Mouse (Mus musculus): ENCODE data around the gene Telo2. TPM values are rescaled to one million over a fixed set of nuclear protein-coding genes. Genes with fewer than 3 reads are reported as not detected.

Gene Telo2
- polyA plus RNA-seq (2012; rRNA removed) = 7.3 and 8.9 TPM in 2 replicates

GRCm38 (mm10) chr17:25115664-25116432 is at the start of gene Telo2:
Gene Telo2 (minus strand): TSS chr17:25115967.
- TF ChIP-seq POLR2A (IDR thresholded peaks at IDR 0.05; ENCODE audit: low read depth, low read length) (peak; percentile 47), CTCF (IDR thresholded peaks at IDR 0.05; ENCODE audit: extremely low read depth, insufficient read length, insufficient replicate concordance, low read depth, low read length) (peak; percentile 4; the same call in 1 of the 2 replicates)
- WGBS = 3% methylated on average over 40 of the region's 40 CpGs
- Histone ChIP-seq H3K27ac (ENCODE audit: insufficient read depth, low read depth, low read length) (peak within 1 kb of the TSS; percentile 81), H3K4me1 (ENCODE audit: control insufficient read depth, insufficient read depth, insufficient read length, low read length) (peaks cover 8% of the 10 kb centered on the region; the same call in 1 of the 2 replicates), H3K4me3 (ENCODE audit: low read depth, low read length) (peak within 1 kb of the TSS; percentile 70), H3K27me3 (ENCODE audit: control insufficient read depth, insufficient read depth, low read length) (no peaks in the 10 kb centered on the region), H3K36me3 (ENCODE audit: control insufficient read depth, insufficient read depth, low read length) (peaks cover 2% of the 10 kb centered on the region; the same call in 1 of the 2 replicates)

GRCm38 (mm10) chr17:25164770-25165169 is 49.0 kb upstream of the Telo2 start:
- WGBS = 88% methylated on average over 3 of the region's 3 CpGs
- Histone ChIP-seq H3K4me1 (ENCODE audit: control insufficient read depth, insufficient read depth, insufficient read length, low read length) (peaks cover 5% of the 10 kb centered on the region), H3K27me3 (ENCODE audit: control insufficient read depth, insufficient read depth, low read length) (no peaks in the 10 kb centered on the region)

GRCm38 (mm10) chr17:25163387-25163786 is 47.6 kb upstream of the Telo2 start:
- Histone ChIP-seq H3K4me3 (ENCODE audit: low read depth, low read length) (no peak overlapping the region), H3K27ac (ENCODE audit: insufficient read depth, low read depth, low read length) (no peak overlapping the region), H3K36me3 (ENCODE audit: control insufficient read depth, insufficient read depth, low read length) (peaks cover 12% of the 10 kb centered on the region), H3K27me3 (ENCODE audit: control insufficient read depth, insufficient read depth, low read length) (no peaks in the 10 kb centered on the region), H3K4me1 (ENCODE audit: control insufficient read depth, insufficient read depth, insufficient read length, low read length) (peaks cover 5% of the 10 kb centered on the region)
- TF ChIP-seq POLR2A (IDR thresholded peaks at IDR 0.05; ENCODE audit: low read depth, low read length) (no peak), CTCF (IDR thresholded peaks at IDR 0.05; ENCODE audit: extremely low read depth, insufficient read length, insufficient replicate concordance, low read depth, low read length) (no peak)
- WGBS = 60% methylated on average over 7 of the region's 7 CpGs

More at GRCm38 (mm10) chr17:25164770-25165169, 49.0 kb upstream of the Telo2 start:
- TF ChIP-seq CTCF (IDR thresholded peaks at IDR 0.05; ENCODE audit: extremely low read depth, insufficient read length, insufficient replicate concordance, low read depth, low read length) (no peak), POLR2A (IDR thresholded peaks at IDR 0.05; ENCODE audit: low read depth, low read length) (no peak)
- no peak overlapping the region for H3K27ac ChIP-seq (ENCODE audit: insufficient read depth, low read depth, low read length)
- H3K4me3 ChIP-seq (ENCODE audit: low read depth, low read length) = no peak overlapping the region
- H3K36me3 ChIP-seq (ENCODE audit: control insufficient read depth, insufficient read depth, low read length) = peaks cover 5% of the 10 kb centered on the region

GRCm38 (mm10) chr17:25162161-25162560 is 46.4 kb upstream of the Telo2 start, which contains the start of gene Ccdc154:
Gene Ccdc154 (plus strand): TSS chr17:25162461.
- Histone ChIP-seq H3K27ac (ENCODE audit: insufficient read depth, low read depth, low read length) (no peak within 1 kb of the TSS), H3K27me3 (ENCODE audit: control insufficient read depth, insufficient read depth, low read length) (no peaks in the 10 kb centered on the region), H3K4me1 (ENCODE audit: control insufficient read depth, insufficient read depth, insufficient read length, low read length) (peaks cover 5% of the 10 kb centered on the region), H3K36me3 (ENCODE audit: control insufficient read depth, insufficient read depth, low read length) (peaks cover 20% of the 10 kb centered on the region), H3K4me3 (ENCODE audit: low read depth, low read length) (no peak within 1 kb of the TSS)
- WGBS = 94% methylated on average over 1 of the region's 1 CpGs
- TF ChIP-seq POLR2A (IDR thresholded peaks at IDR 0.05; ENCODE audit: low read depth, low read length) (no peak), CTCF (IDR thresholded peaks at IDR 0.05; ENCODE audit: extremely low read depth, insufficient read length, insufficient replicate concordance, low read depth, low read length) (no peak)

GRCm38 (mm10) chr17:25139960-25140359 is 24.2 kb upstream of the Telo2 start:
- Histone ChIP-seq H3K27me3 (ENCODE audit: control insufficient read depth, insufficient read depth, low read length) (no peaks in the 10 kb centered on the region), H3K4me3 (ENCODE audit: low read depth, low read length) (no peak overlapping the region), H3K4me1 (ENCODE audit: control insufficient read depth, insufficient read depth, insufficient read length, low read length) (no peaks in the 10 kb centered on the region), H3K27ac (ENCODE audit: insufficient read depth, low read depth, low read length) (no peak overlapping the region), H3K36me3 (ENCODE audit: control insufficient read depth, insufficient read depth, low read length) (peaks cover 2% of the 10 kb centered on the region)
- 60% methylated on average over 4 of the region's 4 CpGs for WGBS
- TF ChIP-seq CTCF (IDR thresholded peaks at IDR 0.05; ENCODE audit: extremely low read depth, insufficient read length, insufficient replicate concordance, low read depth, low read length) (no peak), POLR2A (IDR thresholded peaks at IDR 0.05; ENCODE audit: low read depth, low read length) (no peak)

- WGBS = 100% methylated on average over 1 of the region's 1 CpGs
- Histone ChIP-seq H3K27me3 (ENCODE audit: control insufficient read depth, insufficient read depth, low read length) (no peaks in the 10 kb centered on the region), H3K4me1 (ENCODE audit: control insufficient read depth, insufficient read depth, insufficient read length, low read length) (peaks cover 4% of the 10 kb centered on the region; the same call in 1 of the 2 replicates), H3K36me3 (ENCODE audit: control insufficient read depth, insufficient read depth, low read length) (peaks cover 2% of the 10 kb centered on the region; the same call in 1 of the 2 replicates), H3K27ac (ENCODE audit: insufficient read depth, low read depth, low read length) (no peak overlapping the region), H3K4me3 (ENCODE audit: low read depth, low read length) (no peak overlapping the region)
- TF ChIP-seq POLR2A (IDR thresholded peaks at IDR 0.05; ENCODE audit: low read depth, low read length) = no peak
These were observed 23.0 kb upstream of the Telo2 start for GRCm38 (mm10) chr17:25138803-25139202.

GRCm38 (mm10) chr17:25135622-25136021 is 19.9 kb upstream of the Telo2 start:
- WGBS = 82% methylated on average over 6 of the region's 6 CpGs
- no peak overlapping the region for H3K4me3 ChIP-seq (ENCODE audit: low read depth, low read length)

More at GRCm38 (mm10) chr17:25135622-25136021, 19.9 kb upstream of the Telo2 start:
- H3K27ac ChIP-seq (ENCODE audit: insufficient read depth, low read depth, low read length) = no peak overlapping the region
- H3K4me1 ChIP-seq (ENCODE audit: control insufficient read depth, insufficient read depth, insufficient read length, low read length) = peaks cover 5% of the 10 kb centered on the region; the same call in 1 of the 2 replicates
- TF ChIP-seq POLR2A (IDR thresholded peaks at IDR 0.05; ENCODE audit: low read depth, low read length) (no peak), CTCF (IDR thresholded peaks at IDR 0.05; ENCODE audit: extremely low read depth, insufficient read length, insufficient replicate concordance, low read depth, low read length) (no peak)
- no peaks in the 10 kb centered on the region for H3K27me3 ChIP-seq (ENCODE audit: control insufficient read depth, insufficient read depth, low read length)
- peaks cover 2% of the 10 kb centered on the region; the same call in 1 of the 2 replicates for H3K36me3 ChIP-seq (ENCODE audit: control insufficient read depth, insufficient read depth, low read length)

All from small intestine, adult 2 months (tissue).